10 mouse cellular contexts compared by ENCODE assay signal in genomic region chr5:42449581-42449980, GRCm38 (mm10).
DNase-seq lines count a peak whose midpoint lies in the region; ATAC-seq and TF ChIP-seq lines count a peak whose summit lies in the region.
"Had no signal": no experiment of that assay in that cellular context is flagged by ENCODE, and none has a peak within 500 bp of the region (broad histone marks: within the 10 kb centered on the region; RNA-seq: fewer than 3 reads in every experiment).

No protein-coding gene starts in this region.

- ATAC-seq in cerebellum, adult (ENCODE audit: insufficient number of reproducible peaks, low FRiP score, low TSS enrichment), result no peak
- ATAC-seq in forebrain, postnatal 0 days, result no peak

- intact Hi-C loops in left cerebral cortex, postnatal 4 days (cut with DNase I), result no loop called here
- intact Hi-C loops in heart, postnatal 36 days (cut with DNase I), result no loop called here

- no peaks in the 10 kb centered on the region for H3K36me3 ChIP-seq in forebrain, postnatal 0 days (ENCODE audit: insufficient read depth)
- H3K36me3 ChIP-seq: forebrain, embryonic 10.5 days; hindbrain, embryonic 10.5 days had no signal

- no peak overlapping the region for H3K9ac ChIP-seq in forebrain, postnatal 0 days

- peak; percentile 18 to 39 for DNase-seq in cerebellum, adult 2 months
- DNase-seq in left cerebral cortex, postnatal 4 days, result peak; percentile 38
- DNase-seq in left cerebral cortex, adult 8-10 months (ENCODE audit: low spot score in 2 of 2), result no peak
- DNase-seq in adrenal gland, adult 2 months, result peak; percentile 73
- peak; percentile 4 to 19 for DNase-seq in heart, postnatal 36 days
- no peak for DNase-seq in forebrain, postnatal 0 days
- no peak for DNase-seq in neural tube, embryonic 10.5 days (ENCODE audit: extremely low spot score, low spot score)

- no peak overlapping the region for H3K27ac ChIP-seq in cerebellum, adult 2 months (ENCODE audit: insufficient read depth, low read length)
- H3K27ac ChIP-seq in forebrain, postnatal 0 days (ENCODE audit: low read depth, low read length), result no peak overlapping the region
- H3K27ac ChIP-seq: forebrain, embryonic 10.5 days; hindbrain, embryonic 10.5 days had no signal

- no peaks in the 10 kb centered on the region for H3K27me3 ChIP-seq in cerebellum, adult 2 months (ENCODE audit: control insufficient read depth, insufficient read depth, low read length)
- H3K27me3 ChIP-seq in forebrain, postnatal 0 days (ENCODE audit: insufficient read depth, low read length), result no peaks in the 10 kb centered on the region

- H3K4me3 ChIP-seq in cerebellum, adult 2 months (replicated peaks; ENCODE audit: insufficient read depth, low read depth, low read length), result no peak overlapping the region
- no peak overlapping the region for H3K4me3 ChIP-seq in forebrain, postnatal 0 days (ENCODE audit: low read depth, low read length)
- H3K4me3 ChIP-seq: forebrain, embryonic 10.5 days; hindbrain, embryonic 10.5 days had no signal

- H3K9me3 ChIP-seq in forebrain, postnatal 0 days (ENCODE audit: low read length), result no peaks in the 10 kb centered on the region
- H3K9me3 ChIP-seq: forebrain, embryonic 10.5 days; hindbrain, embryonic 10.5 days had no signal

- no peak for TF ChIP-seq CTCF in cerebellum, adult 2 months (IDR thresholded peaks at IDR 0.05; ENCODE audit: borderline replicate concordance, insufficient read depth, low read depth, low read length)
- no peak for TF ChIP-seq CTCF in forebrain, postnatal 0 days (IDR thresholded peaks at IDR 0.05; ENCODE audit: low read depth)

- no peak for TF ChIP-seq POLR2A in cerebellum, adult 2 months (IDR thresholded peaks at IDR 0.05; ENCODE audit: borderline replicate concordance, insufficient read depth, low read length)

- WGBS in cerebellum, adult 2 months, result 42% methylated on average over 2 of the region's 2 CpGs
- WGBS in forebrain, postnatal 0 days, result 77% methylated on average over 2 of the region's 2 CpGs

- H3K4me1 ChIP-seq in cerebellum, adult 2 months (ENCODE audit: control insufficient read depth, insufficient read depth, low read length), result no peaks in the 10 kb centered on the region
- H3K4me1 ChIP-seq in forebrain, postnatal 0 days (ENCODE audit: insufficient read depth), result no peaks in the 10 kb centered on the region
- H3K4me1 ChIP-seq: forebrain, embryonic 10.5 days; hindbrain, embryonic 10.5 days had no signal

- H3K4me2 ChIP-seq in forebrain, postnatal 0 days (ENCODE audit: low read depth), result no peak overlapping the region

Comparison
In these comparisons a context has a peak if more than half of its experiments do, and no peak if none do; other contexts are left out.
1. DNase-seq: peak in cerebellum, adult 2 months (2 of 2), left cerebral cortex, postnatal 4 days (single experiment), adrenal gland, adult 2 months (single experiment) and heart, postnatal 36 days (2 of 2); none in left cerebral cortex, adult 8-10 months (0 of 2), forebrain, postnatal 0 days (single experiment) and neural tube, embryonic 10.5 days (single experiment).